Comparison of ENCODE assay signal across 9 mouse cellular contexts in the genomic region with DNA sequence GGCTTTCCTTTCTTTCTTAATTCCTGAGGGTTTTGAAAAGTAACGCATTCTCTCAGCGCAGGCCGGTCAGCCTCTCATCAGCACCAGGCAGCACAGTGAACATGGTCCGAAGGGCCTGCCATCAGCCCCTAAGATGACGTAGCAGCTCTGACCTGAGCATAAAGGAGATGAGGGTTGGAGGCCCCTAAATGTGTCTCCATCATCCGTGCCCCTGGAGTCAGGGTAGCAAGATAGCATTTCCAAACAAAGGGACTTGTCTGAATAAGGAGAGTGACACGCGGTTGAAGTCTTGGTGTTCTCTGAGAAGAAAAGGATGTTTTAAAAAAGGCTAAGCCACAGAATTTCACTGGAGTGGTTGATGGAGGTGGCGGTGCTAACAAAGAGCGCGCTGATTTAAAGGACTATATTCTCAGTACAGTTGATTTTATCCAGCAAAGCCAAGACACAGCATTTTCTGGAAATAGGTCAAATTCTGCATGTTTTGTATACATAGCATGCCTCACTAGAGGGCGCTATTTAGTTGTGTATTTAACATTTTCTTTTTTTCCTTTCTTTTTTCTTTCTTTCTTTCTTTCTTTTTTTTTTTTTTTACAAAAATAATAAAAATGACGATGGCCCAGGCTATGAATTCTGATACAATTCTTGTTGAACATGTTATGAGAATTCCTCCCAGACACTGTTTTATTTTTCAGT. TPM values are rescaled to one million over a fixed set of nuclear protein-coding genes. Genes with fewer than 3 reads are reported as not detected.
DNase-seq lines count a peak whose midpoint lies in the region; TF ChIP-seq lines count a peak whose summit lies in the region.
"Had no signal": no experiment of that assay in that cellular context is flagged by ENCODE, and none has a peak within 500 bp of the region (broad histone marks: within the 10 kb centered on the region; RNA-seq: fewer than 3 reads in every experiment).

No protein-coding gene starts in this region.

- TF ChIP-seq CTCF in gastrocnemius, adult 2 months (IDR thresholded peaks at IDR 0.05): peak; percentile 76

- intact Hi-C loops in gastrocnemius, adult 2 months (cut with DNase I): no loop called here

- DNase-seq in gastrocnemius, adult 2 months: no peak
- no peak for DNase-seq in gastrocnemius, postnatal 25 days
- peak; percentile 18 for DNase-seq in ovary, postnatal 14 days (ENCODE audit: low spot score)
- no peak for DNase-seq in ovary, postnatal 36 days (ENCODE audit: low spot score)
- DNase-seq in induced T-regulatory cell, adult 2 months (ENCODE audit: low read depth): peak; percentile 50
- peak; percentile 38 for DNase-seq in splenic B cell, adult 2 months (ENCODE audit: low read depth, low spot score)
- no peak for DNase-seq in thymus, postnatal 36 days
- DNase-seq in urinary bladder, postnatal 36 days (ENCODE audit: low spot score in 2 of 2): no peak

- no peaks in the 10 kb centered on the region for H3K36me3 ChIP-seq in splenic B cell, adult 2 months (ENCODE audit: control insufficient read depth, insufficient read depth, low read length, poor library complexity, severe bottlenecking)
- H3K36me3 ChIP-seq: liver, embryonic 15.5 days had no signal

- H3K27me3 ChIP-seq in splenic B cell, adult 2 months (ENCODE audit: control insufficient read depth, insufficient read depth, low read length, poor library complexity, severe bottlenecking): no peaks in the 10 kb centered on the region
- H3K27me3 ChIP-seq: liver, embryonic 15.5 days had no signal

- no peak overlapping the region for H3K27ac ChIP-seq in gastrocnemius, adult 2 months
- H3K27ac ChIP-seq: liver, embryonic 15.5 days had no signal

- H3K4me3 ChIP-seq in gastrocnemius, adult 2 months: no peak overlapping the region
- H3K4me3 ChIP-seq: liver, embryonic 15.5 days had no signal

RNA-seq across cellular contexts. Expression of gene Zfp64, which starts 34.8 kb away (rescaled TPM):
- total RNA-seq in gastrocnemius, adult 2 months (2021): 1 to 10 TPM; 7.6 to 8.4 TPM
- 1 to 10 TPM; 6.1 to 6.3 TPM for total RNA-seq in gastrocnemius, postnatal 25 days (2021)

Comparison
In these comparisons a context has a peak if more than half of its experiments do, and no peak if none do; other contexts are left out.
1. DNase-seq: peak in ovary, postnatal 14 days (single experiment), induced T-regulatory cell, adult 2 months (single experiment) and splenic B cell, adult 2 months (single experiment); none in gastrocnemius, adult 2 months (single experiment), gastrocnemius, postnatal 25 days (single experiment), ovary, postnatal 36 days (single experiment), thymus, postnatal 36 days (0 of 2) and urinary bladder, postnatal 36 days (0 of 2).